Mouse (Mus musculus): ENCODE results near the gene Gm28048. TPM values are rescaled to one million over a fixed set of nuclear protein-coding genes. Genes with fewer than 3 reads are reported as not detected.

Gene Gm28048
- polyA plus RNA-seq, 1 experiment from 2014 or later, result 13.1 TPM

DNA sequence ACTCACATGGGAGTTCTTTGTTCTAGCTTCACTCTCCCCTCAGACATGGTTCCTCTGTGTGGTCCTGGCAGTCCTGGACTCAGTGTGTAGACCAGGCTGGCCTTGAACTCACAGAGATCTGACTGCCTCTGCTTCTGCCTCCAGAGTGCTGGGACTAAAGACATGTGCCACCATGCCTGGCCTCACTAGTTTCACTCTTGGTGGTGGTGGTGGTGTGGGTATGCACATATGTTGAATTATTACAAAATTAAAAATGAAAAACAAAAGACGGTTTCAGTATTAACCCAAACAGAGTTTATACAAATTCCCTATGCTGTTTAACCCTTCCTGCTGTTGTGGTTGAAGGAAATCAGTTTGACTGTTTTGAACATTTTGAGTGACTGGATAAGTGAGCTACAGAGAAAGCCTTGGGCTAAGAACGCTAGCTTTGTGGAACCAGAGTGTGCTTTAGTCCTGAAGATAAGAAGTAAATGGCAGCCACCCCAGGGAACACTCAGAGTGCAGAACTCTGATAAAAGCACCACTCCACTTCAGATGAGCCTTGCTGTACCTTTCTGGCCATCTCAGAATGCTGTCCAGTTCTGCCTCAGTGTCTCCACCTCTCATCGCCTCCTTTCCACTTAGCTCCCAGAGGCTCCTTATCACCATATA lies 105.1 kb downstream of the Gm28048 start:
- H3K4me3 ChIP-seq (replicated peaks), result no peak overlapping the region
- no peaks in the 10 kb centered on the region for H3K36me3 ChIP-seq
- 77% methylated on average over 3 of the region's 3 CpGs for WGBS
- no peak overlapping the region for H3K27ac ChIP-seq
- no peak overlapping the region for H3K4me2 ChIP-seq (replicated peaks)
- H3K9me3 ChIP-seq, result no peaks in the 10 kb centered on the region
- no peak for ATAC-seq
- no peaks in the 10 kb centered on the region for H3K27me3 ChIP-seq (replicated peaks)
- peaks cover 11% of the 10 kb centered on the region; the same call in 1 of the 2 replicates for H3K4me1 ChIP-seq (replicated peaks)
- no peak overlapping the region for H3K9ac ChIP-seq

DNA sequence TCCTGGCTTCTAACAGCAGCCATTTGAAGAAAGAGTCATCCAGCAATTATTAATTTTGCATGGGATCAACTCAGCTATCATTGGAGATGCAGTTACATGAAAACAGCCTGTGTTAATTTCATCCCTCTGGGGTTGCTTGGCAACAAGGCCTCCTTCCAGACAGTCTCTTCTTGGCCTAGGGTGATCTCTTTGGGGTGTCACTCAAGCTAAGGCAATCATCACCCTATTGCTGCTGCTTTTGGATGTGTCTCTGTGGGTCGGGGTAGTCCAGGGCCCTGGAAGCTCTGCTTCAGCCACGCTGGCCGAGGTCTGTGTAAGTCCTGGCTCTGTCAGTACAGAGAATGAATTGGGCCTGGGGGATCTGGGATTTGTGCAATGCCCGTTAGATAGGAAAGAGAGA lies 106.6 kb downstream of the Gm28048 start:
- 76% methylated on average over 4 of the region's 4 CpGs for WGBS
- Histone ChIP-seq H3K27me3 (replicated peaks) (no peaks in the 10 kb centered on the region), H3K9me3 (no peaks in the 10 kb centered on the region), H3K36me3 (no peaks in the 10 kb centered on the region), H3K4me2 (replicated peaks) (no peak overlapping the region), H3K4me3 (replicated peaks) (no peak overlapping the region), H3K4me1 (replicated peaks) (peaks cover 8% of the 10 kb centered on the region; the same call in 1 of the 2 replicates), H3K9ac (no peak overlapping the region), H3K27ac (no peak overlapping the region)
- ATAC-seq, result no peak

- H3K4me3 ChIP-seq (replicated peaks), result no peak overlapping the region
- ATAC-seq, result no peak
- H3K27me3 ChIP-seq (replicated peaks), result no peaks in the 10 kb centered on the region
- 83% methylated on average over 6 of the region's 6 CpGs for WGBS
- H3K4me2 ChIP-seq (replicated peaks), result no peak overlapping the region
- no peaks in the 10 kb centered on the region for H3K36me3 ChIP-seq
- H3K9me3 ChIP-seq, result no peaks in the 10 kb centered on the region
- peaks cover 8% of the 10 kb centered on the region; the same call in 1 of the 2 replicates for H3K4me1 ChIP-seq (replicated peaks)
- no peak overlapping the region for H3K27ac ChIP-seq
- no peak overlapping the region for H3K9ac ChIP-seq
Observed at GRCm38 (mm10) chr11:22874747-22875146, 107.1 kb downstream of the Gm28048 start.

DNA sequence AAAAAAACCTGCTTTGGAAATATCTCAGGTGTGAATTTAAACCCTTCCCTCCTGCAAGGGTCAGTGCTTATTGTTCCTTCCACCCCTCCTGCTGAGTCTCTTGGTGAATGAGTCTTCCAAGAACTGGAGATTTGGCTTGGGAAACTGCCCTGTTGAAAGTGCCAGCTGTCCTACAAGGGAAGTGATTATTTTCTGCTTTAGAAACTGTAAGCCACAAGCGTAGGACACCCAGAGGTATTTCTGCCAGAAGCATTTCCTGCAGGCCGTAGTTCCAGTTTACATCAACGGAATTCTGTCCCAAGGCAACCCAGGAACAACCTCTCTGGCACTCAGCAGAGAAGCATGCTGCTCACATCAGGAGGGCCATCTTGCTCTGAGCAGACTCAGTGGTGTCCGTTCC lies 108.5 kb downstream of the Gm28048 start:
- Histone ChIP-seq H3K4me2 (replicated peaks) (no peak overlapping the region), H3K36me3 (no peaks in the 10 kb centered on the region), H3K9me3 (no peaks in the 10 kb centered on the region), H3K27me3 (replicated peaks) (no peaks in the 10 kb centered on the region), H3K9ac (no peak overlapping the region), H3K4me1 (replicated peaks) (peaks cover 8% of the 10 kb centered on the region; the same call in 1 of the 2 replicates), H3K4me3 (replicated peaks) (no peak overlapping the region), H3K27ac (0 out of 2 replicates have a peak overlapping the region, but pooled peaks have one; percentile 18)
- no peak for ATAC-seq
- WGBS, result 52% methylated on average over 4 of the region's 4 CpGs

GRCm38 (mm10) chr11:22872307-22872680 lies 109.6 kb downstream of the Gm28048 start:
- 51% methylated on average over 4 of the region's 4 CpGs for WGBS
- Histone ChIP-seq H3K4me2 (replicated peaks) (peak overlapping the region; percentile 36), H3K9me3 (no peaks in the 10 kb centered on the region), H3K36me3 (no peaks in the 10 kb centered on the region), H3K9ac (no peak overlapping the region), H3K27ac (peak overlapping the region; percentile 6; the same call in 1 of the 2 replicates), H3K4me3 (replicated peaks) (no peak overlapping the region), H3K4me1 (replicated peaks) (peaks cover 8% of the 10 kb centered on the region; the same call in 1 of the 2 replicates), H3K27me3 (replicated peaks) (no peaks in the 10 kb centered on the region)
- ATAC-seq, result no peak

GRCm38 (mm10) chr11:22871628-22872306 lies 110.1 kb downstream of the Gm28048 start:
- Histone ChIP-seq H3K9me3 (no peaks in the 10 kb centered on the region), H3K27ac (0 out of 2 replicates have a peak overlapping the region, but pooled peaks have one; percentile 6), H3K9ac (no peak overlapping the region), H3K4me2 (replicated peaks) (peak overlapping the region; percentile 36), H3K36me3 (no peaks in the 10 kb centered on the region), H3K4me3 (replicated peaks) (no peak overlapping the region), H3K4me1 (replicated peaks) (peaks cover 8% of the 10 kb centered on the region; the same call in 1 of the 2 replicates), H3K27me3 (replicated peaks) (no peaks in the 10 kb centered on the region)
- 50% methylated on average over 7 of the region's 7 CpGs for WGBS
- peak; percentile 43 for ATAC-seq

- peaks cover 8% of the 10 kb centered on the region; the same call in 1 of the 2 replicates for H3K4me1 ChIP-seq (replicated peaks)
- 83% methylated on average over 8 of the region's 8 CpGs for WGBS
- no peak for ATAC-seq
Observed at GRCm38 (mm10) chr11:22868582-22868981, 113.3 kb downstream of the Gm28048 start.

DNA sequence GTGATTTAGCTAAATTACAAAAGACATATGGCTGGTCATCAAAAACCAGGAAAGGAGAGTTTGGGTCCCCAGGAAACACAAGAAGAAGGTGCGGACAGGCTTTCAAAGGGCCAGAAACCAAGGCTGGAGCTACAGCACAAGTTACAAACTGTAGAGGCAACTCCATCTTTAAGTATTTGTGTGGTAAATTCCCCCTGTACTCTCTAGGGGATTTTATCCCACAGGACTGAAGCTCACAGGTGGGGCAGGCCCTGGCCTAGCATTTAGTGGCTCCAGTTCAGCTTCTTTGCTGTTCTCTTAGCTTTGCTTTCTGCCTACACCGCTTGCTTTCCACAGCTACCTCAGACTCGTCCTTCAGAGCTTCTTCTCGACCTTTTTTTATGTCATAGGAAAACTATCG lies 114.2 kb downstream of the Gm28048 start:
- Histone ChIP-seq H3K4me3 (replicated peaks) (no peak overlapping the region), H3K9me3 (no peaks in the 10 kb centered on the region), H3K36me3 (no peaks in the 10 kb centered on the region), H3K27ac (no peak overlapping the region), H3K4me1 (replicated peaks) (peaks cover 6% of the 10 kb centered on the region; the same call in 1 of the 2 replicates), H3K9ac (no peak overlapping the region), H3K4me2 (replicated peaks) (no peak overlapping the region), H3K27me3 (replicated peaks) (no peaks in the 10 kb centered on the region)
- no peak for ATAC-seq
- 84% methylated on average over 5 of the region's 5 CpGs for WGBS

More at GRCm38 (mm10) chr11:22868582-22868981, 113.3 kb downstream of the Gm28048 start:
- H3K4me2 ChIP-seq (replicated peaks), result no peak overlapping the region
- no peaks in the 10 kb centered on the region for H3K27me3 ChIP-seq (replicated peaks)
- H3K9ac ChIP-seq, result no peak overlapping the region
- H3K4me3 ChIP-seq (replicated peaks), result no peak overlapping the region
- no peak overlapping the region for H3K27ac ChIP-seq
- no peaks in the 10 kb centered on the region for H3K36me3 ChIP-seq
- no peaks in the 10 kb centered on the region for H3K9me3 ChIP-seq

DNA sequence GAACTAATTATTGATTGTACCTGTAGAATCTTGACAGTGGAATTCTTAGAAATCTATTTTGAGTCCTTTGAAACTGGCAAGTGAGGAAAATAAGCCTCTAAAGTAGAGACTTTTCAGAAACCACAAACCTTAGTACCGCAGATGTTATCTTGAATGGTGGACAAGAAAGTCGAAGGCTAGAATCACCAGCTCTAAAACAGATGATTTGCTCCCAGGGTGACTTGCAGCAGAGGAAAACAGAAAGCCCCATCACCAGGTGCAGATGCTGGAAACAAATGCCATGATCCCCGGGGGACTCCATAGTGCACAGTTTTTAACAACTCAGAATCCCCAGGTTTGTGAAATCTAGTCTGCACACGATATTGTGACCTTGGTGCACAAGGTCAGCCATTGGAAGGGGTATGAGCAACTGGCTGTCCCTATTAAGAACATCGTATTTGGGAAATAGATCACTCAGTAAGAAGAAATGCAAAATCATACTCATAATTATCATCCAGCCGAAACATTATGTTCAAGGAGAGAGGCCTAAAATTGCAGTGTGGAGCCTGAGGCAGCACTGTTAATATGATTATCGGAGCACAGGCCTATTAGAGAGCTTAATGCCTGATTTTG lies 116.1 kb downstream of the Gm28048 start:
- 85% methylated on average over 7 of the region's 7 CpGs for WGBS
- H3K9me3 ChIP-seq, result no peaks in the 10 kb centered on the region
- ATAC-seq, result no peak

DNA sequence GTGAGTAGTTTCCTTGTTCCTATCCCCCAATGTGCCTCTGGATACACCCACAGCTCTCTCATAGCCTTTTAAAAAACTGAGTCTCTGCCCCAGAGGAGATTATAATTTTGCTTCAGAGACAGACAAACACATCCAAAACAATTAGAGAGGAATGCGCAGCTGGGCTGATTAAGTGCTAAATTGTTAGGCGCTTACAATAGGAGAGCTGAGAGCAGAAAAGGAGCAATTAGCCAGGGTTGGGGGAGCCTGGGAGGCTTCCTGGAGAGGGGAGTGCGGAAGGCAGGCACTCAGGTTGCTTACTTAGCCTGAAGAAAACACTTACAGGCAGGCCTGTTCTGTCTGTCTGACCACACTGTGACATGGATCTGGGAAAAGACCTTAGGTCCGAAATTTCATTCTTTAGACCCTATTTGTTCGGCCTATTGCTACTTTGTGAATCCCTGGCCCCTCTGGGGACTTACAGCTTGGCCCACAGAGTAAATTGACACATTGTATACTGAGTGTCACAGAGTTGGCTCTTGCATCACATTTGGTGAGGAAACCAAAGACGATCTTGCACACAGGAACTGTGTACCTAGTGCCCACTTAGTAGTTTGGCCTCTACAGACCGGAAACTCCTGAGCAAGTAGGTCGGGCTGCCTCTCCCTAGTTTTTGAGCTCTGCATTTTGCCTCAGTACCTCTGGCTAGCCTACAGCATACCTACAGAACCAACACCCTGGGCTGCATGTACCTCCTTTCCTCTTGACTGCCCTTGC lies 117.4 kb downstream of the Gm28048 start:
- 67% methylated on average over 8 of the region's 8 CpGs for WGBS
- ATAC-seq, result no peak

More for the DNA sequence above, 116.1 kb downstream of the Gm28048 start:
- Histone ChIP-seq H3K4me3 (replicated peaks) (no peak overlapping the region), H3K9ac (no peak overlapping the region), H3K27ac (no peak overlapping the region), H3K4me2 (replicated peaks) (no peak overlapping the region), H3K4me1 (replicated peaks) (no peaks in the 10 kb centered on the region), H3K27me3 (replicated peaks) (no peaks in the 10 kb centered on the region), H3K36me3 (no peaks in the 10 kb centered on the region)

DNA sequence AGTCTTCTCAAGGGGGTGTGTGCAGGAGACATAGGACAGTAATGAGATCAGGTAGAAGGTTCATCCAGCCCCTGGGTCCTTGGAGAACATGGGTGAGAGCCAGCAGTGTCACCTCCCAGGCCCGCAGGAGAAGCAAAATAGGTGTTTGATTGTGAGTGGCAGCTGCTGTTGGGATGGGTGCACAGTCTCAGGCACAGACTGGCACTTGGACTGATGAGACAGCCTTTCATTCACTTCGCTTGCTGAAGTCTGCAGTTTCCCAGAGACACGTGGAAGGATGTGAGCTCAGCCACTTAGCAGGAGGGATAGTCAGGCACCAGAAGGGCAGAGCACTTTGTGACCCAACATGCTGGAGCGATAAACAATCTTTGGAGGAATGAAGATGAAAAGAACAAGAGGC lies 118.3 kb downstream of the Gm28048 start:
- H3K27ac ChIP-seq, result no peak overlapping the region
- no peak overlapping the region for H3K4me2 ChIP-seq (replicated peaks)
- peaks cover 6% of the 10 kb centered on the region; the same call in 1 of the 2 replicates for H3K27me3 ChIP-seq (replicated peaks)
- no peak overlapping the region for H3K4me3 ChIP-seq (replicated peaks)
- H3K4me1 ChIP-seq (replicated peaks), result peaks cover 11% of the 10 kb centered on the region
- no peaks in the 10 kb centered on the region for H3K36me3 ChIP-seq
- no peak for ATAC-seq
- WGBS, result 50% methylated on average over 4 of the region's 4 CpGs
- H3K9me3 ChIP-seq, result no peaks in the 10 kb centered on the region
- no peak overlapping the region for H3K9ac ChIP-seq

More for the DNA sequence above, 117.4 kb downstream of the Gm28048 start:
- H3K9me3 ChIP-seq, result no peaks in the 10 kb centered on the region
- no peak overlapping the region for H3K27ac ChIP-seq
- H3K36me3 ChIP-seq, result no peaks in the 10 kb centered on the region
- no peak overlapping the region for H3K9ac ChIP-seq
- no peak overlapping the region for H3K4me3 ChIP-seq (replicated peaks)
- peaks cover 6% of the 10 kb centered on the region; the same call in 1 of the 2 replicates for H3K4me1 ChIP-seq (replicated peaks)
- no peak overlapping the region for H3K4me2 ChIP-seq (replicated peaks)
- H3K27me3 ChIP-seq (replicated peaks), result no peaks in the 10 kb centered on the region

DNA sequence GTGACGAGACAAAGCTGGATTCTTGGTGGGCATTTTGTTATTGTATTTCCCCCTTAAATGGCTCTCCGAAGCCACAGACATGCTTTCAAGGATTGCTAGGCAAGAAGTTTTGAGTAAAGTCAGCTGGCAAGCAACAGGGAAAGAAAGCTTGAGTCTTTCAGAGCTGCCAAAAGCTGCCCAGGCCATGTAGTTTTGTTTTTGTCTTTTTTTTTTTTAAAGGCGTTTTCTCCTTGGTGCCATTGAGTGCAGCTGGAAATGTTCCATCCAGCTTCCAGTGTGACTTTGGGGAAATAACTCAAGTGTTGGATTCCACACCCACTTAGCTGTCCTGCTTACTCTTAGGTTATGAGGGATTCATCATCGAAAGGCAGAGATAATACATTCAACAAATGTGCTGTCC lies 120.6 kb downstream of the Gm28048 start:
- peaks cover 9% of the 10 kb centered on the region; the same call in 1 of the 2 replicates for H3K27me3 ChIP-seq (replicated peaks)
- no peaks in the 10 kb centered on the region for H3K9me3 ChIP-seq
- no peak overlapping the region for H3K4me3 ChIP-seq (replicated peaks)
- no peak for ATAC-seq
- no peak overlapping the region for H3K27ac ChIP-seq
- 67% methylated on average over 4 of the region's 4 CpGs for WGBS
- H3K4me1 ChIP-seq (replicated peaks), result peaks cover 17% of the 10 kb centered on the region
- H3K4me2 ChIP-seq (replicated peaks), result no peak overlapping the region
- H3K9ac ChIP-seq, result no peak overlapping the region
- no peaks in the 10 kb centered on the region for H3K36me3 ChIP-seq
